Mouse (Mus musculus) thymus, postnatal 10 days (tissue): ENCODE measurements around the gene Kif18b.

Source experiments
- DNase-seq, 2 experiments: peaks; one replicate each; pipeline ENCODE4 v3.0.0; 2021; ENCODE audit warnings: low spot score in 2 of 2

Kif18b gene

DNA sequence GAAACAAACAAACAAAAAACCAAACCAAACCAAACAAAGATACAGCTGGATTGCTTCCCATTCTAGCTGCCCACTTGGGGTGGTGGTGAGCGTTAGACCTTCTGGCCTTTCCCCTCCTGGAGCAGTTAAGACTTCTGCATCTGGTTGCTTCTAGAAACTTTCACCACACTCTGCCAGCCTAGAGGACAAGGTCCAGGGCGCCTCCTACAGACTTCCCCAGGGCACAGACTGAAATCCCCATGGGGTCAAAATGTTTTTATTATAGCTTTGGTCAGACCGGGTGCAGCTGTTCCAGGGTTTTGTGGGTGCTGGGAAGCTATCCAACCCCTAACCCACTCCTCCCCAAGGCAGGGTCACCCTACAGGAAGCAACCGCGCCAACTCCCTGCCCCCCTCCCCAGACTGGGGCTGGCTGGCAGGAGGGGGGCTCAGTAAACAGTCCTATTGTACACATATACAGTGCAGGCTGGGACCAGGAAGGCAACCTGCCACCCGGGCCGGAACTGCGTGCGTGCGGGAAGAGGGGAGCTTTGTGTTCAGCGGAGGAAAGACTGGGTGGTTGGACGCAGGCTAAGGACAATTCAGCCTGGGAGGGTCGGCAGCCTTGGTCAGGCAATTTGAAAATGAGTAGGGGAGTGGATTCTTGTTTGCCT, 14.2 kb upstream of the Kif18b start:
- no peak for DNase-seq

DNA sequence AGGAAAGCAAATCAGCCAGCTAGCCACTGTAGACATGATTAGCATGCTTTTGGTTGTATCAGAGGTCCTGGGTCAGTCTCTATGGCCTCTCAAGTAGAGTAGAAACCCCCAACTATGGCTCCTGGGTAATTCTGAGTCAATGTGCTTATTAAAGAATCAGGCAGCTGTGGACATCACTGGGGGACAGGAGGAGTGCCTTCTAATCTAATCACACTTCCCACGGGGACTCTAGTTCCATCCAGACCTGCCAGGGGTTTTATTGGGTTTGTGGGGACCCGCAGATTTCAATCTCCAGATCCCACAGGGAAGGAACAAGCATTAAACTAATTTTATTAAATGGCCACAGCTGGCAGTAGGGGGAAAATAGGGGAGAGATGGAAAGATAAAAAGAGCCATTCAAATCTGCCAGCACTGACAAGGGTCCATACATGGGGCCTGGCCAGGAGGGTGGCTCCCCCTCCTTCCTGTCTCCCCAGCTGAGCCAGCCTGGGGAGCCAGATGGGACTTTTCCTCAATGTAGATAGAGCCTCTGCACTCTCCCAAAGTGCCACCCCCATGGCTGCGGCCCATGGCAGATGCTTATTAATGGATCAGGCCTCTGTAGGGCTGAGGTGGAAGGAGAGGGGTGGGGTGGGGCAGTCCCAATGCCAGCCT, 12.7 kb upstream of the Kif18b start:
- DNase-seq: no peak

DNA sequence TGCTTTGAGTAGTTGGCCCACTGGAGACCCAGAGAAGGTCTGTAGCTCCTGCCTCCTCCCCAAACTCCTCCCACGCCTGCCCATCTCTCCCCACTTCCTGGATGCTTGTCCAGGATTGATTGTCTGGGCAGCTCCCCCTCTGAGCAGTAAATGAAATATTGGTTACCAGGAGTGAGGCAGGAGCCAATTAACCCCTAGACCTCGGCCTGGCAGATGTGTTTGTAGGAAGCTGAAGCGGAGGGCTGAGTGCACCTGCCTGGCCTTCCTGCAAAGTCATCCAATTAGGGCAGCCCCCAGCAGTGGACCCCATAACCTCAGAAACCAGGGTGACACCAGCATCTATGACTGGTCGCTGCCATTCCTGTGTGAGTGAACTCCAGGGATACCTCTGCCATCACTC, 11.3 kb upstream of the Kif18b start:
- no peak for DNase-seq

DNA sequence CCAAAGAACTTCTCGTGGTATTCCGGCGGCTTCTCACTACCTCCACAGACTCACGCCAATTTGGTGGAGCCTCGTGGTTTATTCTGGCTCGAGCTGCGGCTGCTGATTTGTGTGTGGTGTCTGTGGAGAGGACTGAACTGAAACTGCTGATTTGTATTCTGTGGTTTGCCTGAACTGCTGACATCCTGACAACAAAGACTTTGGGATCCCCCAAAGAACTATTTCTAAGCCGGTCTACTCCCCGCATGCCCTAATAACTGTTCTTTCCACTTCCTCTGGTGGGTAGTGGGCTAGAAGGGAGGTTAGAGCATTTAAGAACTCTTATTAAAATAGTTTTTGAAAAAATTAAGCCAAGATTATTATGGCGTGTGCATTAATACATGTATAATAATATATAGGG, 5.7 kb upstream of the Kif18b start:
- DNase-seq: no peak

DNA sequence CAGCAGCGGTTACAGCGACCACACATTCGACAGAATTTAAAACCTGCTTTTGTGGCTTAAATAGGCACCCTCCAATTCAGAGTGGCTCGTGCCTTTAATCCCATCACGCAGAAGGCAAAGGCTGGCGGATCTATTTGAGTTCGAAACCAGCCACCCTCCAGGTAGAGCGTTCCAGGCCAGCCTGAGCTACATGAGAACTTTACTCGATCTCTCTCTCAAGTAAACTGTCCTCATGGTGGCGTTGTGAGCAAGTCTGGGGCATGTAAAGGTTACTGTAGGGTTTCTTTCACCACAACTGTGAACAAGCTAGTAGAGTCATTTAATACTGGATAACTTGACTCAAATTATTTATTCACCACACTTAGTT, 410 bp upstream of the Kif18b start:
- DNase-seq: peak in 1 of 2 experiments; percentile 52

DNA sequence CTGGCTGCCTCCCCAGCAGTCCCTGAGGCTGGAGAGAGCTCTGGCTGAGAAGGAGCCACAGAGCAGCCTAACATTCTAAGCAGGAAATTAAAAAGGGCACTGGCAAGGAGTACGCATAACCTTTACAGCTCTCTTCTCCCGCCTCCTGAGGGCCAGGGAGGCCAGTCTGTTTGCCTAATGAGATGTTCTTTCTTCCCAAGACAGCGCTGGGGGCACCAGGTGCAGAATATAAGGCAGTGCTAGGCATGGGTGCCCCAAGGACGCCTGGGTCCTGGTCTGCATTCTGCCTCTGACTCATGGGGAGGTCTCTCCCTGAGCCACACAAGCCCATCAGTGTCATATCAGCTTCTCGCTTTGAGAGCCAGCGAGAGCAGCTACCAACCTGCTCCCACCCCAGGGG, 3.4 kb downstream of the Kif18b start:
- no peak for DNase-seq

DNA sequence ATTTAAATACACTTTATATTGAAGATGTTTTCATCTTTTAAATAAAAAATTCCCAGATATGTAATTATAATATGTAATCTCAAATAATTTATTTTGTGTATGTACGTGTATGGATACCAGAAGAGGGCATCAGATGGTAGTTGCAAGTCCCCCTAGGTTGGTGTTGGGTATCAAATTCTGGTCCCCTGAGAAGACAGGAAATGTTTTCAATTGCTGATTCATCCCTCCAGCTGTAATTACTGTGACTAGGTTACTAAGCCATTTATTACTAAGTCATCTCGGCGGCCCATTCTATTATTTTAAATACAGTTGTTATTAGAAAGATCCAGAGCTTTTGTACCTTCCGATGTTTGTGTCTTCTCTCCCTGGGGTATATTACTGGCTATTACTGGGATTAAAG, 6.8 kb downstream of the Kif18b start:
- DNase-seq: no peak

DNA sequence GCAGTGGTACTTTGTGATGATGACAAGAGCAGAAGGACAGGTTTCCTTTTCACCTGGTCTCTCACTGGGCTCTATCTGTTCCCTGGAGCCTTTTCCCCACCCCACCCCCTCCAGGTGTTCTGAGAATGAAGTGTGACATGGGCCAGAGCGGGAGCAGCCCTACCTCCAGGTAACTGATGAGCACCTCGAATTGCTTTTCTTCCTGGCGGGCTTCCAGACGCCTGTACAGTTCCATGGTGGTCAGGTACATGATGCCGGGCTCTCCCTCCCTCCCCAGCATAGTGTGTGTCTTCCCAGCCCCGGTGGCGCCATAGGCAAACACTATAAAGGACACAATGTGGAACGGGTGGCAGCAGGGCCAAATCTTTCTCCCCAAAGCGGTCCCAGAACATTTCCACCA, 9.5 kb downstream of the Kif18b start:
- DNase-seq: no peak

DNA sequence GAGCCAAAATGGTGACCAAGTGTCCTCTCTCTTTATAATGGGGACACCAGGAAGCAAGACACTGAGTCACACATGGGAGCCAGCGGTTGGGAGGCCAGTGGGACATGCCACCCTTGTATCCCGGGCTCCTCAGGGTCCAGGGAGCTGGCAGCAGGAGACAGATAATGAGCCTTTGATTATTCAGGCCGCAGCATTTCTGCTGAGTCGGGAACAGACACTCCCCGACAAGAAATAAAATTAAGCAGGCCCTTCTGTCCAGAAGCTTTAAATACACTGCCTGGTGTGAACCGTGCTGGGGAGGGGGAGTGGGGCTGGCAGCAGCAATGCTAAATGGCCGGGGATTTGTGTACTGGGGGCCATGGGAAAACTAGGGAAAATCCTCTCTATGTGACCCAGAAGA, 13.5 kb downstream of the Kif18b start:
- no peak for DNase-seq

DNA sequence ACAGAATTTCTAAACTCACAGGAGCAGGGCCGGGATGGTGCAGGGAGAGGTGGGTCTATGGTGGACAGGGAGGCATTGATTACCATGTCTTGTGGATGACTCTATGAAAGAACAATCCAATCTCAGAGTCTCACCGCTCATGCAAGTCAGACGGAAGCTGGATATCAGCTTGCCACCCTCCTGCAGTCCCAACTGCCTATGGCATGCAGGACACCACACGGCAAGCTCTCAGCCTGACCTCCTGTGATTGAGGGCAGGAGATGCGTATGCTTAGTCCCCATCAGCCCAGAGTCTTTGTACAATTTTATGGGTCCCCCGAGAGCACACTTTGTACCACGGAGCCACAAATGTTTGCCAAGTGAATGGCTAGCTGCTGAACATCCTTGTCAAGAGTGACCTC, 21.3 kb downstream of the Kif18b start:
- no peak for DNase-seq

DNA sequence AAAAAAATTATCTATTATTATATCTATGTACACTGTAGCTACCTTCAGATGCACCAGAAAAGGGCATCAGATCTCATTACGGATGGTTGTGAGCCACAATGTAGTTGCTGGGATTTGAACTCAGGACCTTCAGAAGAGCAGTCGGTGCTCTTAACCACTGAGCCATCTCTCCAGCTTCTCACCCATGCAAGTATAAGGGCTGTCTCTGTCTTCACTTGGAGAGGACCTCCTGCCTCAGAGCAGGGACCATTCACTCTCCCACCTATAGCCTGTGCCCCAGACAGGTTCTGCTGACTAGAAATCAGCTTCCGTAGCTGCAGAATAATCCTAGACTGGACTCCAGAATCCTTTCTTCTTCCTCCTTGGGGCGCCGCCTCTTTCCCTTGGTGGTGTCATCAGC, 22.8 kb downstream of the Kif18b start:
- DNase-seq: no peak

DNA sequence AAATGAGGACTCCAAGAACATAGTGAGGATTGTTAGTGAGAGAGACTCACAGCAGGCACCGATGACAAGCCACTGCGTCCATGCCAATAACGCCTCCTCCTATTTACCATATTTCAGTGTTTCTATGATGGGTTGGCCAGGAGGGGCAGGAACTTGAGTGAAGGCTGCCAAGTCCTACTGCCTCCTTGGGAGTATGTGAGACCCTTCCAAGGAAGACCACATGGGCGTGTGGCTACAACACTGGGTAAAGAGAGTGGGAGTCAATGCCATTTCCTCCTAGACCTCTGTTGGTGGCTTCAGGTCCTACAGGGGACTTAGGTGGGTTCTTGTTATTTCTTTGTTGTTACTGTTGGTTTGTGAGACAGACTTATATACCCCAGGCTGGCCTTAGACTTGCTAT, 23.7 kb downstream of the Kif18b start:
- no peak for DNase-seq

DNA sequence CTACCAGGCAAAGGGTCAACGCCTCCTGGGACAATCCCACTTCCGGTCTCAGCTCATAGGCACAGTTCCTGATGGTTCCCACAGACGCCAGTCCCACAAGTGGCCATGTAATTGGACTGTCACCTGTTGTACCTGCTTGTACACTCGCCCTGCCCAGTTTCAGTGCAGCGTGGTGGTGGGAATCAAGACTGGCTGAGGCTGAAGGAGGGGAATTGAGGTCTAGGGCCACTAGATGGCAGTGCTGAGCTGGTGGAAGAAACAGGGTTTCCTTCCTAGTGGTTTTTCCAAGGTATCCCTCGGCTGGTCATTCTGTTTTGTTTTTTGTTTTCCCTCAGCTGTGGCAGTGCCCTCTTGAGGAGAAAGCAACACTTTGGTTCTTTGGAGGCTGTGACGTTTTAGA, 24.2 kb downstream of the Kif18b start, which contains the start of gene Gfap:
Gene Gfap (minus strand): TSS at position 150 of the 400 bp plus-strand sequence.
- DNase-seq: peak in 1 of 2 experiments; percentile 64

DNA sequence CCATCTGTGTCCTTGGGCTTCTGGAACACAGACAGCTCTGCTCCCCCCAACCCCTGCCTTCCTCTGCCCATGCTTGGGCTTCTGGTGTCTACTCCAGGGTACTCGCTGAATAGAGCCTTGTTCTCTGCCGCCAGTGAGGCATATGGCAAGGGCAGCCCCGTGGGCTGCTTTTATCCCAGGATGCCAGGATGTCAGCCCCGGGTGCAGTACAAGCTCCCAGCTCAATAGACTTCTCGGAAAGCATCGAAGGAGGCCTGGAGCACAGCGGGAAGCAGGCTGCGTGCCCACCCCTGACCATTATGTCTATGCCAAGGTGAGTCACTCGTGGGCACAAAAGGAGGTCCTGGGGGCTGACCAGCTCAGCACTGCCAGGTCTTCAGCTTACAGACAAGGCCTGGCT, 26.5 kb downstream of the Kif18b start:
- no peak for DNase-seq

DNA sequence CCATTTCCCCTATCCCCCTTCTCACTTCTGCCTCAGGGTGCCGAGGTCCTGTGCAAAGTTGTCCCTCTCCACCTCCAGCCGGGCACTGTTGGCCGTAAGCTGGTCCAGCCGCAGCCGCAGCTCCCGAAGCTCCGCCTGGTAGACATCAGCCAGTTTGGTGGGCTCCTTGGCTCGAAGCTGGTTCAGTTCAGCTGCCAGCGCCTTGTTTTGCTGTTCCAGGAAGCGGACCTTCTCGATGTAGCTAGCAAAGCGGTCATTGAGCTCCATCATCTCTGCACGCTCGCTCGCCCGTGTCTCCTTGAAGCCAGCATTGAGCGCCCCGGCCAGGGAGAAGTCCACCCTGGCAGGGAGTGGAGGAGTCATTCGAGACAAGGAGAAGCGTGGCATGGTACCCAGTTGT, 28.3 kb downstream of the Kif18b start:
- DNase-seq: no peak

DNA sequence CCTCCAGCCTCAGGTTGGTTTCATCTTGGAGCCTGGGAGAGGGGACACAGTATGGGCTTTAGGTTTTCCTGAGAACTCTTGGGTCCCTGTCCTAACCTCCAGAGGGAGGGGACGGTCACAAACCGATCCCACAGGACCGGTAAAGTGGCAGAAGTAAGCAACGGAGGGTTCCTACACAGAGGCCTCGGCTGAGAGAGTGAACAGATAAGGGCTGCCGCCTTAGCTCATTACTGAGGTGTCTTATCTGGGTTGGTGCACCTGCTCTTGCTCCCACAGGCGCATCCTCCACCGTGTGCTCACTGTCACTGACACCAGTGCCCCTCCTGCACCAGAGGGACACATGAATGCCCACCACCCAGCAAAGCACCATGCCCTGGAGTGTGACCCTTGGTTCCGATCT, 29.1 kb downstream of the Kif18b start:
- no peak for DNase-seq

DNA sequence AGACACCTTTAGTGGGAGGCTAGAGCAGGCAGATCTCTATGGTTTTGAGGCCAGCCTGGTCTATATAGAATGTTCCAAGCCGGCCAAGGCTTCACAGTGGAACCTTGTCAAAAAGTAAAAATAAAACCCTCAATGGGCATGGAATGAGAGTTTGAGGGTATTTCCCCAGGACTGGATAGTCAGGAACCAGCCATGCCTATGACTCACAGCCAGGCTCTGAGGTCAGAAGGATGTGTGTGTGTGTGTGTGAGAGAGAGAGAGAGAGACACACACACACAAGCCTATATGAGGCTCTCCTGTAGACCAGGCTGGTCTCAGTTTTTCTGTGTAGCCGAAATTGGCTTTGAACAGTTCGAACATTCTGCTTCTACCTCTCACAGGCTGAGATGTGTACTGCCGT, 30.2 kb downstream of the Kif18b start:
- no peak for DNase-seq

DNA sequence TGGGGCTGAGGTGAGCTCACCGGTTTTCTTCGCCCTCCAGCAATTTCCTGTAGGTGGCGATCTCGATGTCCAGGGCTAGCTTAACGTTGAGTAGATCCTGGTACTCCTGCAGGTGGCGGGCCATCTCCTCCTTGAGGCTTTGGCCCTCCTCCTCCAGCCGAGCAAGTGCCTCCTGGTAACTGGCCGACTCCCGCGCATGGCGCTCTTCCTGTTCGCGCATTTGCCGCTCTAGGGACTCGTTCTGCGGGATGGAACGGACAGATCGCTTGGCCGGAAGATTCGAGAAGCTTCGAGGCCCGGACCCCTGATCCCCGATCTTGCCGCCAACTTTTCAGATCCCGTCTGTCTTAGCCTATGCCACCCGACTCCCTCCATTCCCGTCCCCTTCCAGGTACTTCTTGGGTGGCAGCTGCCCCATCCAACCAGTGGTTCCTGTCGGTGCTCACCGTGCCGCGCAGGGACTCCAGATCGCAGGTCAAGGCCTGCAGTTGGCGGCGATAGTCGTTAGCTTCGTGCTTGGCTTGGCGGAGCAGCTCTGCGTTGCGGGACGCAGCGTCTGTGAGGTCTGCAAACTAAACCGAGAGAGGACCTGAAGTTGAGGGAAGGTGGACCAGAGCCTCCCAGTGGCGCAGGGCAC, 31.8 kb downstream of the Kif18b start:
- DNase-seq: peak; percentile 53 to 64

DNA sequence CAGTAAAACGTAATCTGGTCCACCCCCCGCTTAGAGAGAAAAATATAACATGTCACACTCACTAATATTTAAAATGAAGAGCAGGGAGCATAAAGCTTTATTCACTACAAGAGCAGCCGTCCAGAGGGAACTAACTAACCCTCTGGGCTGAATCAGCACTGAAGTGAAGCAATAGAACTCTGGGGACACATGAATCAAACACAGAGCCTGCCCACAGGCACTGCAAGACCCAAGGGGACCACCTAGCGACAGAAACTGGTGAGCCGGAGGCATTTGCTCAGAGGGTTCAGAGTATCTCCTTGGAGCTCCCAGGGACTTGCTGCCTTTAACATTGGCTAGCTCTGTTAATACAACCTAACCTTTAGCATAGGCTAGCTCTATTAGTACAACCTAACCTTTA, 34.8 kb downstream of the Kif18b start:
- DNase-seq: no peak

DNA sequence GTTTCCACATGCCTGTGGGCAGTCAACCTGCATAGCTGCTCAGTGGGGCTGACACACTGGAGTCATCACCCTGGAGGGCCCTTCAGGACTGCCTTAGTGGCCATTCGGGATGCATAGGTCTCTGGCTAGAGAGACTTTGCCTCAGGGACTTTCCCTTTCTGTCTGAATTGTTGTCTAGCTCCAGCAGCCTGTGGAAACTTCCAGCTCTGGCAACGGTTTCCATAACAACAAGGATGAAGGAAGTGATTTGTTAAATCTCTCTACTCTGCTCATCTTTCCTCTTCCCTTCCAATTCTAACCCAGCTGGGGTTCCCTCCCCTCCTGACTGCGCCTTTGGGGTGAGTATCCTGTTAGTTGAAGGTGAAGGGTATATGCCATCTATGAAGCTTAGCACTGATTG, 36.8 kb downstream of the Kif18b start:
- DNase-seq: no peak

DNA sequence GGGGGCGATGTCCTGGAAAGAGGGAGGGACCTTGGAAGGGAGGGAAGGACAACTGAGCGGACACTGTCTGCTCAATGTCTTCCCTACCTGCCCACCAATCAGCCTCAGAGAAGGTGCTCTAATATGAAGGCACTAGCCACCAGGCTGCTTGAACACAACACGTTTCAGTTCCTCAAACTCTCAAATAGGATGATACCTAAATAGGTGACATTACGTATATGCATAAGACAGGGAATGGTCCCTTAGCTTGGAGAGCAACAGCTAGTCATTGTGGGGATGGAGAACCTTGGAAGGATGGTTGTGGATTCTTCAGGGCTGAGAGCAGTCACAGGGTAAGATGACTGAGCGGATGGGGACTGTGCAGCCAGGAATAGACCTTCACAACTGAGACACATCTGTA, 37.5 kb downstream of the Kif18b start:
- DNase-seq: no peak

DNA sequence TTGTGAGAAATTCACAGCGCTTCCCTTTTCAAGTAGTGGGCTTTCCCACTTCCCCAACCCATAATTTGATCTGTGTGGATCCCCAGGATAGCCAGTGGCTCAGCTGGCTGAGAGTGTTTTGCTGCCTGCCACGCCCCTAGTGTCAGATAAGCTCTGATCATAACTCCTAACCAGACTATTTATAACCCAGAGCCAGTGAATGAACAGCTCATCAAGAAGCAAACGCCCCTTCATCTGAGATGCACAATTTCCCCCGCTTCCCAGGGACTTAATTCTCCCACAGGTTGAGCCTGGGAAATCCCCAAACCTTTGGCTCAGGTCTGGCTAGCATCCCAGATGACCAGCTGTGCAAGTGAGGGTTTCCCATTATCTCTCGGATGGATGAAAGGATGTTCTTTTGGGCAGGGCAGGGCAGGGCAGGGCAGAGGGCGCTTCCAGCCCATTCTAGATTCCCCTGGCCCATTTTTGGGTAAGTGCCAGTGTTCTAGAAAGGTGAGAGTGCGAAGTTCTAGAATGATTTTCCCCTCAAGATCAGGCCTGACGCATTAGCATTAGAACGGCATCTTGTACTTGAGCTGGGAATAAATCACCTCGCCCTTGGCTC, 40.2 kb downstream of the Kif18b start, which contains the start of gene Fam187a:
Gene Fam187a (plus strand): TSS at position 554 of the 604 bp plus-strand sequence.
- no peak for DNase-seq
